Mouse (Mus musculus): Measurements from ENCODE around the gene Accsl.

Gene Accsl

GRCm38 (mm10) chr2:93869107-93869600 lies at the start of gene Accsl:
Gene Accsl, minus strand, starts transcription at chr2:93869157.
- no peak for DNase-seq (ENCODE audit: low read depth, low spot score)

GRCm38 (mm10) chr2:93913552-93913951 lies 44.6 kb upstream of the Accsl start:
- DNase-seq (ENCODE audit: low read depth, low spot score) = no peak

- DNase-seq (ENCODE audit: low read depth, low spot score) = peak; percentile 76
These were observed 43.0 kb upstream of the Accsl start for GRCm38 (mm10) chr2:93911942-93912341.

DNA sequence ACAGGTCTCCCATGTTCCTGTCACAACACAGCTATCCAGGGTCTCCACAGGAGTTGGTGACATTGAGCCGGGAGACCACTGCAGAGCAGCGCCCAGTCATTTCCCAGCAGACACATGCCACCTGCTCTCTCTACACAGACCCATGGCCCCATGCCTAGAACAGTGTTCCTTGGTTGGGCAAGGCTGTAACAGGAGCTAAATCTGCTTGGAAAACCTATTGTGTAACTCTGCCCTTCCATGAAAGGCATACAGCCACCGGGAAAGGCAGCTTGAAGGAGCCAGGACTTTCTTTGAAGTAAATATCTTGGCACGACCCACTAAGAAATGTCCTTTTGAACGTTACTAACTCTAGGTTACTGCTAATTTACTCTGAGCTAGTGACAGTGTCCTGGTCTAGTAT lies 40.8 kb upstream of the Accsl start:
- peak; percentile 24 for DNase-seq (ENCODE audit: low read depth, low spot score)

GRCm38 (mm10) chr2:93907519-93908294 lies 38.8 kb upstream of the Accsl start:
- no peak for DNase-seq (ENCODE audit: low read depth, low spot score)

DNA sequence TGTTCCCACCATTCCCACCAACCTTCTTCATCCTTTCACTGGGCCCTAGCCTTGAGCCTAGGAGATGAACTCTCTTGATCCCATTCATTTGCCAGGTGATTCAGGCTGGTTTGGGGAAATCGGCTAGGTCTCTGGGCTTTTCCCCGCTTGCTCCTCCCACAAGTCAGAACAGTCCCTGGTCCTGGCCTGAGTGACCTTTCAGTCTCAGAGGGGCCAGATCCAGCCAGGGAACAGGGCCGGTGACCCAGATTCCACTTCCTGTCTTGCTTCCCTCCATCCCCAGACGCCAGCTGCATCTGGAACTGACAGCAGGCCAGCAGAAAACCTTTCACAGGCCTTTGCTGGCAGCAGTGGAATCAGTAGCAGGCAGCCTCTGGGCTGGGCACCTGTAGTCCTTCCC lies 37.4 kb upstream of the Accsl start:
- DNase-seq (ENCODE audit: low read depth, low spot score) = peak; percentile 73

DNA sequence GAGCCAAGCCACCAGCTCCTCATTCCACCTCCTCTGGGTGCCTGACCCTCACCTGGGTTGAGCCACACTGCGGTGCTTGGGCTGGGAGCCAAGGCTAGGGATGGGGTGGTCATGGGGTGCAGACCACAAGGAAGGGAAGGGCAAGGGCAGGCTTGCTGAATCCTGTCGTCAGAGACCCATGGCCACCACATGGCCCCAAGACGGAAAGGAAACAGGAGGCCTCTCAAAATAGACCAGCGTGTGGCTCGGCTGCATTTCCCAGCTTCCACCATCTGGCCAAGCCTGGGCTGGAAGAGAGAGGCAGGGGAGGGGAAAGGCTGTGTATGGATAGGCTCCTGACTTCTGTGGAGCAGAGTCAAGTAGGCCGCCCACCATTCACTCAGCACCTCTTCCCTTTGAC lies 34.5 kb upstream of the Accsl start:
- DNase-seq (ENCODE audit: low read depth, low spot score) = peak; percentile 25

GRCm38 (mm10) chr2:93902680-93903305 lies 33.8 kb upstream of the Accsl start:
- DNase-seq (ENCODE audit: low read depth, low spot score) = peak; percentile 15

DNA sequence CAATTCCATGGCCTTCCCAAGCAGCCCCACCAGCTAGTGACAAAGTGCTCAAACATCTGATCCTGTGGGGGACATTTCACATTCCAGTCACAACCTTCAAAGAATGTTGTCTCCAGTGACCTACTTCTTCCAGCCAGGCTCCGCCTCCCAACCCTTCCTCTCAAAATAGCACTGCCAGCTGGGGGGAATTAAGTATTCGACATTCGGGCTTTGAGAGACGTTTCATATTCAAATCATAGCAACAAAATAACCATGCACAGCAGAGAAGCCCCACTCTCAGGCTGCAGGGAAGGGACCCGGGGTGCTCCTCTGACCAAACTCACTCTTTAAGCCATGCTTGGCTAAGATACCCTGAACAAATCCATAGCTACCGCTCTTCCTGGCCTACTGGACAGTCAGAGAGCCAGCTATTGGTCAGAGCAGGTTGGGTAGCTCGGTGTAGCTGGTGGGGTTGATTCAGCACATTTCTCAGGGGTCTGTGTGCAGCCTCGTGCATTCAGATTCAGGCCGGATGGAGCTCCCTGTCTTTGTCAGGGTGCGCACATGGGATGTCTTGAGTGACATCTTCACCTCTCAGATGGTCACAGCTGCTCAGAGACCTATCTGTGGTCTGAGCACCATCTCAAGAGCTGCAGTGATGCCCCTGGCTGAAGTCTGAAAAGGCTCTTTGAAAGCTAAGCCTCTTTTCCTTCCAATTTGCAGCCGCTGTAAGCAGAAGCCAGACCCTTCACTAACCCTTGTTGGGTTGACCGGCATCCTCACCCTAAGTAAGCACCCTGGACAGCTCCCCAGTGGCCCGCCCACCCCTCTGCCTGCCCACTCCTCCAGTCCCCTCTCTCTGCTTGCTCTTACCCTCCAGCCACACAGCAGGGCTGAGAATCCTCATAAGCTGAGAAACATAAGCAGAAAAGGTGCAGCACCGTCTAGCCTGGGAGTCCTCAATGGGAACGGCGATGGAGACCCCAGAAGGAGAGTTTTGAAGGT lies 30.7 kb upstream of the Accsl start:
- no peak for DNase-seq (ENCODE audit: low read depth, low spot score)

- DNase-seq (ENCODE audit: low read depth, low spot score) = no peak
These were observed 22.8 kb upstream of the Accsl start for GRCm38 (mm10) chr2:93891611-93892280.

GRCm38 (mm10) chr2:93890143-93890542 lies 21.2 kb upstream of the Accsl start:
- DNase-seq (ENCODE audit: low read depth, low spot score) = no peak

DNA sequence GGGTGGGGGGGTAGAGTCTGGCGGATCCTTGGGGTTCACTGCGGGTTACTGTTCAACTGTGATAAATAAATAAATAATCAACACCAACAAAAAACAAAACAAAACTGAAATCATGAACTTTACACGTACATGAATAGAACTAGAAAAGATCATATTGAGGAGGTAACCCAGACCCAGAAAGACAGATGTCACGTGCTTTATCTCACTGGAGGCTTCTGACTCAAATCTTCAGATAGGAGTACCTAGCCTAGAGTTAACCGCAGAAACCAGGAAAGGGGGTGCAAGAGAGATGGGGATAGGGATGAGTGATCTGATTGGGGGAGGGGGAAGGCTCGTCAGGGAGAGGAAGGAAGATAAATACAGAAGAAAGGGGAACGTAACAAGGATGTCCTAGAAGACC lies 20.1 kb upstream of the Accsl start:
- DNase-seq (ENCODE audit: low read depth, low spot score) = no peak

GRCm38 (mm10) chr2:93888366-93888765 lies 19.4 kb upstream of the Accsl start:
- no peak for DNase-seq (ENCODE audit: low read depth, low spot score)

GRCm38 (mm10) chr2:93887273-93887672 lies 18.3 kb upstream of the Accsl start:
- DNase-seq (ENCODE audit: low read depth, low spot score) = no peak

DNA sequence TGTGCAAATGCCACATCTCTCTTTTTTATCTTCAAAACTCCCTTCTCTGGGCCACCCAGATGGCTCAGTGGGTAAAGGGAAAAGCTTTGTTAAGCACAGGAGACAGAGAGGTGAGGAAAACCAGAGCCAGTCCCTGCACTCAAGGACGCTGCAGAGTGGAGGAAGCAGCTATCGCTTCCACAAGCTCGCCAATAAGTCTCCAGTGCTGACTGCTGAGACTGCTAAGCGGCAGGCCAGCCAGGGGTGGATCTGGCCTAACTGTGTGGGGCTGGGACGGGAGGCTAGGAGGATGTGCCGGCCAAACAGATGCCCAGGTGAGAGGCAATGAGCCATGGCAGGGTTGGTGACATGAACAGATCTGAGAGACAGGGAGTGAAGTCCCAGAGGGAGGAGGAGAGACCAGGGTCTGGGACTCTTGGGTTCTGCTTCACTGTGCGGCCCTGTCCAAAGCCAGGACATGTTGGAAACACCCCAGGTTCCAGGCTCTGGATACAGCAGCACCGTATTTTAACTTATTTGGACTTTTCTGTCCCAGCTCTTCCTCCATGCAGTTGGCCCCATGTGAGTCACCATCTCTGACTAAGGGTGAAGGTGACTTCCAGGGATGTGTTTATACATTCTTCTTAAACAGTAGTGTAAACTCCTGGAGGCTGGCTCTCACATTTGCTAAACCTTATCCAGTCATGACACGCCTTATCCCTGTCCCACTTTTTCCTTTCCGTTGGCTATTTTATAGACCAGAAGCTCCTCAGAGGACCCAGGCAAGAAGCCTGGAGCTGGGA lies 17.2 kb upstream of the Accsl start:
- DNase-seq (ENCODE audit: low read depth, low spot score) = no peak

- DNase-seq (ENCODE audit: low read depth, low spot score) = no peak
These were observed 14.1 kb upstream of the Accsl start for GRCm38 (mm10) chr2:93883066-93883465.

DNA sequence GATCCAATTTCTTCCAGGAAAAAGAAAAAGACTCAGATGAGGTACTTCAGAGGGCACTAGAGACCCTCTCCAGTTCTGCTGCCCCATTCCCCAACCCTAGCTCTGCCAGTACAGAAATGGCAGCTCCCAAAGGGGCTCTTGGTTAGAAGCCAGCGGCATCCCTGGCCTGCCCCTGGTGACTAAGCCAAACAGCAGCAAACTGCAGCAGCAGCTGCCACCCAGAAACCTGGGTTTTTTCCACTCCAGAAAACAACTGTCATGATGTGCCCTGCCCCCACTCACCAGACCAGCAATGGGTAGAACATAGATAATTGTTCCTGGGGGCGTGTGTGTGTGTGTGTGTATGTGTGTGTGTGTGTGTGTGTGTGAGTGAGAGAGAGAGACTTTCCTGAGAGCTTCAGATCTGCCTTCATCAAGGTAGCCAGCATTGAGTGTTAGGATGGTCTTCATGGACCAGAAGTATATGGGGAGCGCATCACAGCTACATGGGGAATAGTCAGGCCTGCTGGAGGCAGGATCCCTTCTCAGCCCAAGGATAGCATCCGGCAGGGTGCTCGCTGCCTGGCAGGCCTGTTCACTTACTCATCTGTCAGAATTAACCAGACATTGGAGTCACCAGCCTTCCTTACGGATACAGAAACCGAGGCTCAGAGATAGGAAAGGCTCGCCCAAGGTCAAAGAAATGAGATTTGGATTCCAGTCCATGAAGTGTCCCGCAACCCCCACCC lies 12.8 kb upstream of the Accsl start:
- no peak for DNase-seq (ENCODE audit: low read depth, low spot score)

DNA sequence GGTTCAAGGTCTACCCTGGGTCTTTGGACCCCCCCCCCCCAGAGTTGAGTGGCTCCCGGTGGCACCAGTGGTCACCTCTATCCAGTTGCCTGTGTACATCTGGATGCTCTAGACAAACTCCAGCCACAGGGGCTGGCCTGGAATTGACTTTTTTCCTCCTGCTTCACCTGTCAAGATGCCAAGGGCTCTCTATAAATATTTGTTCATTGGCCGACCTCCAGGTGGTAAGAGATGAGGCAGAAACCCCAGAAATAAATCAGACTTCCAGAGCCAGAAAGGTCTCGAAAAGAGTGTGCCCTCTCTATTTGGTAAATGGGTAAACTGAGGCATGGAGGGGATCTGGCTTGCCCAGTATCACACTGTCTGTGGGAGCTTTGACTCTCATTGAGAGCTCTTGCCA lies 12.0 kb upstream of the Accsl start:
- no peak for DNase-seq (ENCODE audit: low read depth, low spot score)

GRCm38 (mm10) chr2:93880450-93880849 lies 11.5 kb upstream of the Accsl start:
- no peak for DNase-seq (ENCODE audit: low read depth, low spot score)

DNA sequence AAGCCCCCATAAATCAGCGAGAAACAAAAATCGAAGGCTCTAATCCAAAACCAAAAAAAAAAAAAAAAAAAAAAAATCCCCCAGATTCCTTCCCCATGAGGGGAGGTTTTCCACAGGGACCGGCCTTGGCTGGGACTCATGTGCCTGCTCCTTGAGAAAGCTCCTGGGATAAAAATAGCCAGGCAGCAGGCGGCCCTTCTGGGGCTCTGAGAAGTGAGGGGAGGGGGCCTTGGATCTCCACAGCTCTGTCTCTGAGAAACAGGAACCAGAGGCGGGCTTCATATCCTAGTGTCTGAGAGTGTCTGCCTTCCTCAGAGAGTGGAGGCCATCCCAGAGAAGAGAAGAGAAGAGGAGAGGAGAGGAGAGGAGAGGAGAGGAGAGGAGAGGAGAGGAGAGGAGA lies 8.0 kb upstream of the Accsl start:
- no peak for DNase-seq (ENCODE audit: low read depth, low spot score)
